Mouse (Mus musculus) activated CD4-positive, CD25-positive, alpha-beta regulatory T cell, adult 4 months (primary cell): Measurements from ENCODE around the gene Mcrip1. TPM values are rescaled to one million over a fixed set of nuclear protein-coding genes. Genes with fewer than 3 reads are reported as not detected.

Experiments used
- ATAC-seq: one replicate; pipeline ENCODE4 v1.8.0; 2017
- polyA plus RNA-seq, 2 experiments: library from polyadenylated mRNA; unstranded; fragments of 100-300 nt; shearing (Covaris generic); gene quantifications; one replicate each; pipeline ENCODE4 v1.2.1; 2017

Mcrip1 gene
- polyA plus RNA-seq, 2 experiments from 2014 or later, result 121 to 128 TPM

GRCm38 (mm10) chr11:120509940-120510339, 39.6 kb downstream of the Mcrip1 start:
- ATAC-seq, result no peak

GRCm38 (mm10) chr11:120508290-120508870, 41.1 kb downstream of the Mcrip1 start:
- no peak for ATAC-seq

GRCm38 (mm10) chr11:120507611-120508289, 41.8 kb downstream of the Mcrip1 start:
- no peak for ATAC-seq

GRCm38 (mm10) chr11:120506899-120507298, 42.6 kb downstream of the Mcrip1 start:
- no peak for ATAC-seq

GRCm38 (mm10) chr11:120505661-120506060, 43.9 kb downstream of the Mcrip1 start:
- ATAC-seq, result no peak

GRCm38 (mm10) chr11:120501701-120502100, 47.8 kb downstream of the Mcrip1 start:
- ATAC-seq, result no peak

GRCm38 (mm10) chr11:120501018-120501417, 48.5 kb downstream of the Mcrip1 start:
- no peak for ATAC-seq

- ATAC-seq, result no peak
Measured at GRCm38 (mm10) chr11:120500357-120500756, 49.2 kb downstream of the Mcrip1 start.

- ATAC-seq, result no peak
Measured at GRCm38 (mm10) chr11:120499894-120500293, 49.6 kb downstream of the Mcrip1 start.

- ATAC-seq, result no peak
Measured at GRCm38 (mm10) chr11:120498891-120499290, 50.6 kb downstream of the Mcrip1 start.

GRCm38 (mm10) chr11:120498226-120498625, 51.3 kb downstream of the Mcrip1 start:
- ATAC-seq, result no peak

GRCm38 (mm10) chr11:120497436-120497835, 52.1 kb downstream of the Mcrip1 start:
- no peak for ATAC-seq

- no peak for ATAC-seq
Measured at GRCm38 (mm10) chr11:120493911-120494310, 55.6 kb downstream of the Mcrip1 start.

GRCm38 (mm10) chr11:120493351-120493750, 56.2 kb downstream of the Mcrip1 start:
- no peak for ATAC-seq

Other genes with a start within 250 kb of the Mcrip1 start
- gene Actg1, start 201.2 kb downstream of the Mcrip1 start, polyA plus RNA-seq, result 1,000 to 10,000 TPM; 2,904 to 3,852 TPM
- 1 to 10 TPM in 1 of 2 experiments, under 1 TPM in 1; 0.47 to 1.1 TPM for gene Fscn2, start 188.2 kb downstream of the Mcrip1 start, polyA plus RNA-seq
- gene Faap100, start 171.0 kb downstream of the Mcrip1 start, polyA plus RNA-seq, result 10 to 100 TPM; 12.2 to 18.7 TPM
- gene Nploc4, start 112.0 kb downstream of the Mcrip1 start, polyA plus RNA-seq, result 1 to 10 TPM; 9.1 to 9.7 TPM
- gene Tspan10, start 107.1 kb downstream of the Mcrip1 start, polyA plus RNA-seq, result not detected
- under 1 TPM in 1 of 2 experiments, not detected in 1; 0.38 TPM for gene Pde6g, start 96.2 kb downstream of the Mcrip1 start, polyA plus RNA-seq
- 1 to 10 TPM; 7.5 to 8.5 TPM for gene Oxld1, start 91.7 kb downstream of the Mcrip1 start, polyA plus RNA-seq
- 10 to 100 TPM; 15.6 to 22.7 TPM for gene Ccdc137, start 91.6 kb downstream of the Mcrip1 start, polyA plus RNA-seq
- gene Arl16, start 82.1 kb downstream of the Mcrip1 start, polyA plus RNA-seq, result 10 to 100 TPM; 24.4 to 30.8 TPM
- 10 to 100 TPM; 73.5 to 74.7 TPM for gene Mrpl12, start 65.1 kb downstream of the Mcrip1 start, polyA plus RNA-seq
- gene Slc25a10, start 57.9 kb downstream of the Mcrip1 start, polyA plus RNA-seq, result 10 to 100 TPM in 1 of 2 experiments, 1 to 10 TPM in 1; 9.7 to 12.3 TPM
- gene Gcgr, start 19.0 kb downstream of the Mcrip1 start, polyA plus RNA-seq, result not detected
- not detected for gene Ppp1r27, start 1.4 kb upstream of the Mcrip1 start, polyA plus RNA-seq
- gene P4hb, start 23.5 kb upstream of the Mcrip1 start, polyA plus RNA-seq, result 100 to 1,000 TPM; 140 to 160 TPM
- gene Arhgdia, start 31.9 kb upstream of the Mcrip1 start, polyA plus RNA-seq, result 100 to 1,000 TPM; 601 to 860 TPM
- gene Alyref, start 48.6 kb upstream of the Mcrip1 start, polyA plus RNA-seq, result 10 to 100 TPM; 18.9 to 51.6 TPM
- 100 to 1,000 TPM; 112 to 117 TPM for gene Anapc11, start 48.7 kb upstream of the Mcrip1 start, polyA plus RNA-seq
- not detected for gene Npb, start 58.8 kb upstream of the Mcrip1 start, polyA plus RNA-seq
- 100 to 1,000 TPM in 1 of 2 experiments, 10 to 100 TPM in 1; 84.5 to 112 TPM for gene Pcyt2, start 68.2 kb upstream of the Mcrip1 start, polyA plus RNA-seq
- 10 to 100 TPM; 50.8 to 61.8 TPM for gene Sirt7, start 75.5 kb upstream of the Mcrip1 start, polyA plus RNA-seq
- 10 to 100 TPM; 10.7 to 14.3 TPM for gene Mafg, start 83.9 kb upstream of the Mcrip1 start, polyA plus RNA-seq
- gene Pycr1, start 94.0 kb upstream of the Mcrip1 start, polyA plus RNA-seq, result under 1 TPM in 1 of 2 experiments, not detected in 1; 0.48 TPM
- gene Myadml2, start 98.4 kb upstream of the Mcrip1 start, polyA plus RNA-seq, result not detected
- gene Notum, start 111.4 kb upstream of the Mcrip1 start, polyA plus RNA-seq, result not detected
- gene Aspscr1, start 123.2 kb upstream of the Mcrip1 start, polyA plus RNA-seq, result 100 to 1,000 TPM in 1 of 2 experiments, 10 to 100 TPM in 1; 78.1 to 110 TPM
- gene Cenpx, start 164.0 kb upstream of the Mcrip1 start, polyA plus RNA-seq, result 100 to 1,000 TPM; 163 to 165 TPM
- 10 to 100 TPM; 19.7 to 24.1 TPM for gene Lrrc45, start 164.2 kb upstream of the Mcrip1 start, polyA plus RNA-seq
- gene Rac3, start 171.7 kb upstream of the Mcrip1 start, polyA plus RNA-seq, result not detected
- gene Dcxr, start 177.6 kb upstream of the Mcrip1 start, polyA plus RNA-seq, result 10 to 100 TPM; 17.0 to 20.9 TPM
- not detected for gene Cbr2, start 182.4 kb upstream of the Mcrip1 start, polyA plus RNA-seq
- 10 to 100 TPM; 35.6 to 69.1 TPM for gene Hmga1b, start 213.1 kb upstream of the Mcrip1 start, polyA plus RNA-seq
- gene Rfng, start 234.5 kb upstream of the Mcrip1 start, polyA plus RNA-seq, result 1 to 10 TPM; 3.5 to 4.9 TPM
- 100 to 1,000 TPM; 118 to 137 TPM for gene Gps1, start 234.5 kb upstream of the Mcrip1 start, polyA plus RNA-seq
- 10 to 100 TPM; 30.9 to 31.9 TPM for gene Dus1l, start 246.7 kb upstream of the Mcrip1 start, polyA plus RNA-seq